Mouse (Mus musculus): ENCODE data around the gene C87436.
"Not testable (repeated sequence)": the region's sequence is repeated elsewhere in the genome, so short reads cannot be mapped to it uniquely, and the experiment has no call there.

Gene C87436

DNA sequence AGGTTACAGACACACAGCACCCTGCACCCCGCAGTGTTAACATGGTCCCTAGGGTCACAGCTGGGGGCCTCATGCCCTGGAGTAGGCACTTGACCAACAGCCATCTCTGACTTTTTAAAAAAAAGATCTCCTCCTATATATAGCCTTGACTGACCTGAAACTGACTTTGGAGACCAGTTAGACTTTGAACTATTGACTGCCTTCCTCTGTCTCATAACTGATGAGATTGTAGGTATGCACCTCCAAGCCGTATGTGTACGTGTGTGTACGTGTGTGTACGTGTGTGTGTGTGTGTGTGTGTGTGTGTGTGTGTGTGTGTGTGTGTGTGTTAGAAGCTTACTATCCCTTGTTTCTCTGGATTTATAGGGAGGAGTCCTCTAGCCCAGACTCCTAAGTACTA, 43.7 kb downstream of the C87436 start:
- DNase-seq (ENCODE audit: low read depth, low spot score): no peak

DNA sequence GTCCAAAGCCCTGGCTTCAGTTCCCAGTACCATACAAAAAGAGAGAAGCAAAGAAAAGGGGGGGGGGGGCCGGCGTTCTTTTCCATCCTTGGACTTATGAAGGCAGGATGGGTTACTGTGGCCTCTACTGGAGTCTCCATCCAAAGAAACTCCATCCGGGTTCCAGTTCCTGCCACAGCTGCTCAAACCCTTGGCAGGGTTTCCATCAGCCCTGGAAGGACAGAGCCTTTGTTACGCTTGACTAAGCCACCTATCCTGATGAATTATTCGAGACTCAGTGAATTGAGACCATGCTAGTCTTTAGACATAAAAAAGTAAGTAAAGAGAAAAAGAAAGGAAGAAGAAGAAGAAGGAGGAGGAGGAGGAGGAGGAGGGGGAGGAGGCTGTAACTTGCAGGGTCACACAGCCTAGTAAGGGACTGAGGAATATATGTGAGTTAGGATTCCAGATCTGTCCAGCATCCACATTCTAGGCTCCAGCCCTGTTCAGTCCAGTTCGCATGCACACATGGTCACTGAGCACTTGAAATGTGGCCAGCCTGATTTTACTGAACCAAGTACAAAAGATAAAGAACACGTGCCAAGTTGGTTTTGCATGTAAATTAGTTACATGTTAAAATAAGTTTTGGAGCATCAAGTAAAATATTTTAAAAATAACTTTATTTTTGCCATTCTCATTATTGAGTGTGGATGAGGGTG, 47.9 kb downstream of the C87436 start:
- DNase-seq (ENCODE audit: low read depth, low spot score): no peak

DNA sequence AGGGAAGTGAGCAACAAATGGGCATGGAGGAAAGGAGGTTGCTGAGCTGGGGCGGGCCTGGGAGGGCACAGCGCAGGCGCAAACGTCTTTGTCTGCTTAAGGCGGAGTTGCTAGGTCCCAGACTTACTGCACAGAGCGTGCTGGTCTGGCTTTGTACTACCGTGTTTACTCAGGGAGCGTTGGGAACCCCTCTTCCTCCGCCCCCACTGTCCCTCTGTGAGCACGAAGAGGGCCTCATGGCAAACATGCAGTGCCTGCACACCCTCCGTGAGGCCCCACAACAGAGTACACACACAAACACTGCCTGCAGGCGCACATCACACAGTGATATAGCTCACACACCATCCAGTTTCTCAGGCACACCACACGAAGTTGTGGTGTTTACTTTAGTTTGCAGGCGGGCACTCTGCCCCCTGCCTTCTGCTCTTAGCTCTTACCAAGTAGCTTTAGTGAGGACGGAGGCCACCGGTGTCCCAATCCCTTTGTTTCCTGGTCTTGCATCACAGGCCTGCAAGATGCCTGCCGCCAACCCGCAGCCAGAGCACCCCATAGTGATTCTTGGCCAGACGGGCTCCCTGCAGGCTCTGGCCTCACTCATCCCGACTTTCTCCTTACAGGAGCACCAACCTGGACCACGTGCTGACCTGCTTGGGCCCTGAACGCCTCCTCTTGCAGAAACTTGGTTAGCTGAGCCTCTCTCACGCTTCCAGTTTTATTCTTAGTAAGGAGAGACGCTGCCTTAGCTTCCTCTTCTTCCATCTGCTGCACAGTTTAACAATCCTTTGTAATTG, 49.4 kb downstream of the C87436 start:
- DNase-seq (ENCODE audit: low read depth, low spot score): no peak

DNA sequence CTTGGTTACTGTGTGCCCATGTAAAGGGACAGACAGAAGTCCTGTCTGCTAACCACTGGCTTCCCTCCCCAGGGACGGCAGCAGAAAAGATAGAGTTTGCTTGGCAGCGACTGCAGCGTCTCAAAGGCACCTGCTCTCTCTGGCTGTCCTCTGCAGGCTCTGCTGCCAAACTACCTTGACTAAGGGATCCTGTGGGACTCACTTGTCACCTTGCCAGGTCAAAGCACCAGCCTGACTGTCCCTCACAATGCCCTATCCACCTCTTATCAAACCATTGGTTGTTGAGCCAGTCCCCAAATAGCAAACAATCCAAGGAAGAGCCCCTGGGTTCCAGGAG, 49.9 kb downstream of the C87436 start:
- no peak for DNase-seq (ENCODE audit: low read depth, low spot score)

DNA sequence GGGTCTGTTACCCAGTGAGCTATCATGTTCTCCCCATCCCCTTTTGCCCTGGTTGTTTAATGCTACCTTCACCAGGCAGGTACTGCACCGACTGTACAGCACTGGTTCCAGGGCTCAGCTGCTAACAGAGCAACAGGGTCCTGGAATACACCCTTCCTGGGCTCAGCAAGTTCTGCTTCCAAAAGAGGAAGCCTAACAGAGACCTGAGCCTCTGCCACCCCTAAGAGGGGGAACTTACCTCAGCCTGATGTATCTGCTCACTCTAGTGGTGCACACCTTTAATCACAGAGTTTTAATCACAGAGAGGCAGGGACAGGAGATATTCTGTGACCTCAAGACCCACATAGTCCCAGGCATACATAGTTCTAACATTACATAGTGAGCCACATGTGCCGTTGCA, 51.8 kb downstream of the C87436 start:
- DNase-seq (ENCODE audit: low read depth, low spot score): no peak

DNA sequence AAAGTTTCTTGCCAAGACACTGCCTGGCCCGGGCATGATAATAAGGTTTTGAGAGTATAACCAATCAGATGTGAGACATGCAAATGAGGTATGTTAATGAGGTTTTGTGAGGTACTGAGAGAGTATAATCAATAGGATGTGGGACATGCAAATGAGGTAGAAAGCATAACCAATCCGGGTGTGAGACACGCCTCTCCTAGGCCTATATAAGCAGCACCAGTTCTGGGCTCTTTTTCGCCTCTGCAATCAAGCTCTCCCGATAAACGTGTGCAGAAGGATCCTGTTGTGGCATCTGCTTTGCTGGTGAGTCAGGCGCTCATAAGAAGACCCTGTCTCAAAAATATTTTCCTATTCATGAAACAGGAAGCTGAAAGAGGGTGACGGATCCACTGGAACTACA, 52.2 kb downstream of the C87436 start:
- not testable (repeated sequence) for DNase-seq (ENCODE audit: low read depth, low spot score)

DNA sequence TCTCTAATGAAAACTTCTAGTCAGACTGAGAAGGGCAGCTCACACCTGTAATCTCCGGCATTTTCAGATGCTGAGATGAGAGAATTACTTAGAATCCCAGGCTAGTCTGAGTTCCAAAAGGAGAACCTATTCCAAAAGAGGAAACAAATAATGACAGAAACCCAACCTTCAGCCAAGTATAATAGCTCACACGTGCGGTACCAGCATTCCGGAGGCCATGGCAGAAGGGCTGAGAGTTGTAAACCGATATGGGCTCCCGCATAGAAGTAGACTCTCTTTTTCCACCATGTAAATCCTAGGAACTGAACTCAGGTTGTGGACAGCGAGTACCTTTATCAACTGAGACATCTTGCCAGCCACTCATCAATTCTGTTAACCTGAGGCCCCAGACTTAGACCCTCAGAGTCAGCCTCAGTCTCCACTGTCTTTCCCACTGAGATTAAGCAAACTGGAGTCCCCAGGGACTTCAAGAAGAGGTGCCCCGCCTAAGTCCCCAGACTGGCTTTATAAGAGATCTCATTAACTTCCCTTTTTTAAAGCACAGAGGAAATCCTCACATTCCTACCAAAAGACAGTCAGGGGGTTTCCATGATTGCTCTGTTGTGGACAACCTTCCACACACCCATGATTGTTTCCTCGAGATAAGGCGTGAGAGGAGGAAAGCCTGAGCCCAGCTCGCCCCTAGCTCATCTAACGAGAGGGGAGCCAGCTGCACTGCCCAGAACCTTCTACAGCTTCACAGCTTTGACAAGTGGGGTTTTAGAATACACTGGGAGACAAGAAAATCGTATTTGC, 55.5 kb downstream of the C87436 start:
- DNase-seq (ENCODE audit: low read depth, low spot score): no peak

DNA sequence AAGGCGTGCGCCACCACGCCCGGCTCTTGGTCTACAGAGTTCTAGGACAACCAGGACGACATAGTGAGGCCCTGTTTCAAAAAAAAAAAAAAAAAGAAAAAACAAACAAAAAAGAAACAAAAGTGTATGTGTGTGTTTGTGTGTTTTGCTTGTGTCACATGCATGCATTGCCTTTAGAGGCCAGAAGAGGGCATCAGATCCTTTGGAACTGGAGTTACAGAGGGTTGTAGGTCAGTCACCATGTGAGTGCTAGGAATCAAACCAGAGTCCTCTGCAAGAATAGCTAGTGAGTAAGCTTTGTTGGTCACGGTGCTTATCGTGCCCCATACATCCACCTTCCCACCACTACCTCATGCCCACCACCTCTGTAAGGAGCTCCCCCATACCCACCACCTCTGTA, 56.6 kb downstream of the C87436 start:
- no peak for DNase-seq (ENCODE audit: low read depth, low spot score)

DNA sequence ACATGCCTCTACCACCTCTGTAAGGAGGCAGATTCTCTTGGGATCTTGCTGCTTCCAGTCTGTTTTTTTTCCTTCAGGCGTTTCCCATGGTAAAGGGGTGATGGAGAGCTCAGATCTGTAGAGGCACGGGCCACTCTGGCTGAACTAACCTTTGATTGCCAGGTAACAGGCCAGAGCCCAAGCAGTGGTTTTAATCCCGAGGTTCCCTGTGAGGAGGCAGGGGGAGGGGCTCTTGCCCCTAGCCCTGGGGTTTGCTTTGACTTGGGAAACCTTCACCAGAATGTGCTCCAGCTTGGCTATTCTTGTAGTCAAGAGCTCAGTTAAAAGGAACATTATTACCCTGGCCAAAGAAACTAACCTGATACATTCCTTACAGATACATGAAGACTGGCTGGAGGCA, 57.5 kb downstream of the C87436 start:
- no peak for DNase-seq (ENCODE audit: low read depth, low spot score)

DNA sequence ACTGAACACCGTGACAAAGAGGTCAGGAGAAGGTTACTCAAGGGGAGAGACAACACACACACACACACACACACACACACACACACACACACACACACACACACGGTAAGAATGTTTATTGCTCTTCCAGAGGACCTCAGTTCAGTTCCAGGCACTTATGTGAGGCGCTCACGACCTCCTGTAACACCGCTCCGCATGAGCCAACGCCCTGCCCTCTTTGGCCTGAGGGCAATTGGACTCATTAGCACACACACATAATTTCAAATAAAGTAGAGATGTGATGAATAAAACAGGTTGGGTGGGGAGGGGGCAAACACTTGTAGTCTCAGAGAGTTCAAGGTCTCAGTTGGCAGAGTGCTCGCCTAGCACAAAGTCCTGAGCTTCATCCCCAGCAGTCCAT, 58.0 kb downstream of the C87436 start:
- no peak for DNase-seq (ENCODE audit: low read depth, low spot score)

DNA sequence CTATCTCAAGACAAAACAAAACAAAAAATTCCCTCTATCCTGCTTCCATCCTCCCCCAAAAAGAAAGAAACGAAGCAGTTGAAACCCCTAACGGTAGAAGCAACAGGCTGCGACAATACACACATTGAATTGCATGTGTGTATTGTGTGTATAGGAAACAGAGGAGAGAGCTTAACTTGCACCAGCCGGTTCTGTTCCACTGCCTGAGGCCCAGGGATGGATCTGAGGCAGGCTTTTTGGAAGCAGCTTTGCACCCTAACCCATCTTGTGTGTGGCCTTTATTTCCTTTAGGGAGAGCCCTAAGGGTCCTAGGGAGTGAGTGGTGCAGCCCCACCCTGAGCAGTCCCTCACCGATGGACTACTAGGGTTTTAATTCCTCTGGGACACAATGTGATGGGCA, 58.4 kb downstream of the C87436 start:
- no peak for DNase-seq (ENCODE audit: low read depth, low spot score)

DNA sequence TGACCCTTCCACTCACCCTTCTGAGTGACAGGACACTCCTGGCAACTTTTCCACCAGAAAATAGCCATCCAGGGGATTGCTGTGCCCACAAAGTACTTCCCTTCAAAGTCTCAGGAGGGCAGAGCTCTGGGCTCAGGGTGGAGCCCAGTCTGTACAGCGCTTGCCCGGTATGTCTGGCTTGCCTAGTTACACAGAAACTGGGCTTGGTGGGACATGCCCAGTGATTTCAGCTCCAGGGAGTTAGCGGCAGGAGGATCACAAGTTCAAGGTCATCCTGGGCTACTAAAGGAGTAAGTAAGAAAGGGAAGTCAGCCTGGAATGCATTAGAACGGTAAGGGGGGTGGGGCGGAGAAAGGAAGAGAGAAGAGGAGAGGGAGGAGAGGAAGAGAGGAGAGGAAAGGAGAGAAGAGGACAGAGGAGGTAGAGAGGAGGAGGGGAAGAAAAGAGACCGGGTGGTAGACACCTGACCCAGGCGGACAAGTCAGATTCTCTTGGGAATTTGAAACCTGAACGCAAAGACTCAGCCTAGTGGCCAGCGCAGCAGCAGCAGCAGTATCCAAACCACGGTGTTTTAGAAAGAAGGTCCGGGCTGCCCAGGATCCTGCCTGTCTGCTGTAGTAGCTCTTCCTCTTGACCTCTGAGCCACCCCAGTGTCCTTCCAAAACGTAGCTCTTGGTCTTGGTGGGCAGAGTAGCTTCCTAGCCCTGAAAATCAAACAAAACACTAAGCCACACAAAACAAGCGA, 59.1 kb downstream of the C87436 start:
- no peak for DNase-seq (ENCODE audit: low read depth, low spot score)

DNA sequence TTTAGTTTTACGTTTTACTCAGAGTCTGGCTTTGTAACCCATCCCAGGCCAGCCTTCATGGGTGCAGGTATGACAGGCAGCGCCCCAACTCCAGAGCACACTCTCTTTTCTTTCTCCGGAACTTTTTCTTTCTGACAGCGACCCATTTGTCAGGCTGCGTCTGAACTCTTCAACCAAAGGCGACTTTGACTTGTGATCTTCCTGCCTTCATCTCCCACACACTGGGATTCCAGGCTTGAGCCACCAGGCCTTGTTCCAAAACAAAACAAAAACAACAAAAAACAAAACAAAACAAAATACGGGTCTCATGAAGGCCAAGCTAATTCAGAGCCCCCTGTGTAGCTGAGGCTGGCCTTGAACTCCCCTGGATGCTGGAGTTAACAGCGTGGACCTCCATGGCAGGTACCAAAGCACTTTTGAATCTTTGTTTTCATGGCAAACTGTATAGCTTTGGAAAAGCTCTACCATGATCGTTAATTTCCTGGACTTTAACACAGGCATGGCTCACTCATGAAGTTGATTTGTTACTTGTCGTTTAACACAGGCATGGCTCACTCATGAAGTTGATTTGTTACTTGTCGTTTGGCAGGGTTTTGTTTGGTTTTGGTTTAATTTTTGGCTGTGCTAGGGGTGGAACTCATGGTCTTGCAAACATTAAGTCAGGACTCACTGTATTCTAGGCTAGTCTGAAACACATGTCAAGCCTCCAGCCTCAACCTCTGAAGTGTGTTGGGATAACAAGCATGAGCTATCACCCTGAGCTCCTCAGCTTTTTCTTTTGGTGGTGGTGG, 60.0 kb downstream of the C87436 start:
- DNase-seq (ENCODE audit: low read depth, low spot score): no peak

DNA sequence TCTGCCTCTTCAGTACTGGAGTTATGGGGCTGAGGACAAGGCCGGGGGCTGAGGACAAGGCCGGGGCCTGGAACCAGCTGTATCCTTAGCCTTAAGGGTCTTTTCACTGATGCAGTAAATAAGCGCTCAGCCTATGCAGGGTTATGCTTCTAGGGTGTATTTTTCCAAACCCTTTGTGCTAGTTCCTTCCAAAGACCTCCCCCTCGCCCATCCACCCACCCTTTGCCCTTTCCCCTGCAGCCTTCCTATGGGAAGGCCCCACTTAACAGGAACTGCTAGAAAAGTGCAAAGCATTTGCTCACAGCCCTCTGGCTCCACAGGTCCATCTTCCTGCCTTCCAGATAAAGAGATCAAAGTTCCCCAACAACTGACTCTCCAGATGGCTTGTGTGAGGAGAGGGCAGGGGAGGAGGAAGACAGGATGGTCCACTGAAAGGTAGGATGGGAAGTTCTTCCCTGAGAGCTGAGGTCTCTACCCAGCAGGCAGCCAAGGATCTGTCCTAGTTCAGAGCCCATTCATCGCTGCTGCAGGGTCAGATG, 61.5 kb downstream of the C87436 start:
- DNase-seq (ENCODE audit: low read depth, low spot score): no peak

DNA sequence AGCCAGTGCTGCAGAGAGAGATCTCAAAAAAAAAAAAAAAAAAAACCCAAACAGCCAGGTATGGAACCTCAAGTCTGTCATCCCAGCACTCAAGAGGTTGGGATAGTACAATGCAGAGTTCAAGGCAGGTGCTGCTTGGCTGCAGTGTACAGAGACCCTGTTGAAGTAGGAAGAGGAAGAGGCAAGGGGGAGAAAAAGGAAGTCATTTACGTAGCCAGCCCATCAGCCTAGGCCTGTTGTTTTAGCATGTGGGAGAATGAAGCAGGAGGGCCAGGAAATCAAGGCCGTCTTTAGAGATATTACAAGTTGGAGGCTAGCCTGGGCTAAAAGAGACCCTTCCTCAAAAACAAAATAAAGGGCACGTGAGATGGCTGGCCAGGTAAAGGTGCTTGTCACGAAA, 65.3 kb downstream of the C87436 start:
- no peak for DNase-seq (ENCODE audit: low read depth, low spot score)

DNA sequence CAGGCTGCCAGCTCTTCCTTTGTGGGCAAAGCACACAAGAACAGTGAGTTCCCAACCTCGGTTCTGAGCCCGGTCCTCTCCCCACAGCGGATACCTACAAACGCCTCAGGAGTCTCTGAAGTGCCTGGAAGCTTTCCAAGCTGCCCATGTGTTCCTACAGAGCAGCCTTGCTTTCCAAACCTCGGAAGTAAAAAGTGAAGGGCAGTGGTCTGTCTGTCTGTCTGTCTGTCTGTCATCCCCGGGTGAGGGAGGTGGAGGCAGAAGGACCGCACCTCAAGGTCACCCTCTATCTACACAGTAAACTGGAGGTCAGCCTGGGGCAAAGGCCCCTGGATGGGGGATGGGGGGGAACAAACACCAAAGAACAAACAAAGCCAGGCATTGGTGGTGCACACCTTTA, 67.5 kb downstream of the C87436 start:
- no peak for DNase-seq (ENCODE audit: low read depth, low spot score)

DNA sequence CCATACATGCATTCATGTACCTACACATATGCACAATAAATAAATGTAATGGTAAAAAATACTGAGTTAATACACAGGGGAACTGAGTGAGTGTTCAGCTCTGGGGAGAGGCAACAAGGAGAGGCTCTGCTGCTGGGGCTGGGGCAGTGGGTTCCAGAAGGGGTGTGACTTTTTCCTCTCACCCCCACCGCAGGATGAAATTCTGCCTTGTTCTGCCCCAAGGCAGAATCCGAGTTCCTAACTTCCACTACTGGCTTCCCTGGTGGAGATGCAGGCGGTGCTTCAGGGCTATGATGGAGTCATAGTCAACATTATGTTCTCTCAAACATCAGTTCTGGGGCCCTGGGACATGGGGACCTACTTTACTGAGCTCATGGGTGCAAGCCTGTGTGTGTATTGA, 68.1 kb downstream of the C87436 start:
- no peak for DNase-seq (ENCODE audit: low read depth, low spot score)

DNA sequence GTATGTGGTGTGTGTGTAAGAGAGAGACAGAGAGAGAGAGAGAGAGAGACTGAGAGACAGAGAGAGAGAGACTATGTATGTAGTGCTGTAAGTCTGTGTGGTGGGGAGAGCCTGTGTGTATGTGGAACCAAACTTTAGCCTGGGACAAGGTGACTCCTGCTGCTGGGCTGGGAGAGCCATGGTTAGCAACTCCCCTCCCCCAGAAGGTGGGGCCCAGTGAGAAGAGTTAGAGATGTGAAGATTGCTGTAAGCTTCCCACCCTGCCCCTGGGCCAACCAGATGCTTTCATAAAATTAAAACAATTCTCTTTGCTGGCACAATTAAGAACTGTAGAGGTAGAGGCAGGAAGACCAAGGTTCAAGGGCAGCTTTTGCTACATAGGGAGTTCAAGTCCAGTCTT, 68.9 kb downstream of the C87436 start:
- no peak for DNase-seq (ENCODE audit: low read depth, low spot score)

DNA sequence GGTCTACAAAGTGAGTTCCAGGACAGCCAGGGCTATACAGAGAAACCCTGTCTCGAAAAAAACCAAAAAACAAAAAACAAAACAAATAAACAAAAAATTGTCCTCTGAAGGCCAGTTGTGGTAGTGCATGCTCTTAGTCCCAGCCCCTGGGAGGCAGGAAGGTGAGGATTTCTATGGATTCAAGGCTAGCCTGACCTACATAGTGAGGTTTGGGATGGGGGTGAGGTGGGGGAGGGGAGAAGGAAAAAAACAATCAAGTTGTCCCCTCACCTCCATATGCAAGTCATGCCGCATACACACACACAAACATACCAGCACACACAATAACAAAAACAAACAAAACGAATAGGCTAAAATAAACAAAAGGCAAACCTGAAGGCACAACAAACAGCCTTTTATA, 70.6 kb downstream of the C87436 start:
- no peak for DNase-seq (ENCODE audit: low read depth, low spot score)

DNA sequence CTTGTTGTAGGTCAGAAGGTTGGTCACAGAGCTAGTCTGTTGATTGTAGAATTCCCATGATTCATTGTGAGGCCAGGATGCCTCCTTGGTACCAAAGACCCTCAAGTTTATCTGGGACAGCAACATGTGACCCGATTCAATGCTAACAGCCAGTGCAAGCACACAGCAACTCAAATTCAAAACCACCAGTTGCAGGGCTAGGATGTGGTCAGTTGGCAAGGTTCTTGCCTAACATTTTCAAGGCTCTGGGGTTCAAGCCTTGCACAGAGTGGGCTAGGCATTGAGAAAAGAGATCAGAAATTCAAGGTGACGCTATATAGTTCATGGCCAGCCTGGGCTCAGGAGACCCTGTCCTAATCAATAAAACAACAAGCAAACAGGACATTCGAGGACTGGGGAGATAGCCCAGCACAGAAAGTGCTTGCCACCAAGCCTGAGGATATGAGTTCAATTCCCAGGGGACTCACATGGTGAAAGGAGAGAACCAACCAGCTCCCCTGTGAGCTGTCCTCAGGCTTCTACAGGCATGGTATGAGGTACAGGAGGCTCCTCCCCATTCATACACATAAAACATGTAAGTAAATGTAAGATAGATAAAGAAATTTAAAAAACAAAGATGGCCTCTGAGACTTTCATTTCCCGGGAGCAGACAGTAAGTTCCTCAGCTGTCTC, 71.2 kb downstream of the C87436 start:
- DNase-seq (ENCODE audit: low read depth, low spot score): no peak

DNA sequence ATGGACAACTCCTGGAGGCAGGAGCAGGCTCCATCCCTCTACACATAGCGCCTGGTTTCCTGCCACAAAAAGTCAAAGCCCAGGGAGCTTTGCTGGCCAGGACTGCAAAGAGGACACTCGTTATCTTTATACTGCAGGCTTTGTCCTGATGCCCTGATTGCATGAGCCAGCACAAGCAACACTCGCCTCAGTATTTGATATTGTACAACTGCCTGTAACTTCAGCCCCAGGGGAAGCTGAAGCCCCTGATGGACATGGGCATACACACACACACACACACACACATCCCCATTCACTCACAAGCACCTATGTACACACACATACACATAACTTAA, 71.7 kb downstream of the C87436 start:
- no peak for DNase-seq (ENCODE audit: low read depth, low spot score)

Measured in retina, adult 2 months (tissue).